Mouse (Mus musculus) large intestine, adult 2 months (tissue): ENCODE measurements around the gene Slc35d1. TPM values are rescaled to one million over a fixed set of nuclear protein-coding genes. Genes with fewer than 3 reads are reported as not detected.
"Not testable (repeated sequence)": the region's sequence is repeated elsewhere in the genome, so short reads cannot be mapped to it uniquely, and the experiment has no call there.

Experiments
- DNase-seq: peaks from one replicate; pipeline ENCODE4 v3.0.0-alpha.2; 2012; ENCODE audit warnings: low read depth, low spot score
- WGBS: fragments of 180-500 bp; shearing (Covaris S2); methylation state at CpG from one replicate; pipeline ENCODE4 v1.1.7; 2018; 5-methylcytosine and 5-hydroxymethylcytosine counted together
- polyA plus RNA-seq: library from polyadenylated mRNA; depleted of rRNA; stranded (reverse); fragments of >200 nt; gene quantifications from 2 replicates; pipeline ENCODE4 v1.2.3, GENCODE M21; 2012

Gene Slc35d1
- polyA plus RNA-seq, 1 experiment = 8.9 TPM

GRCm38 (mm10) chr4:103192421-103192820 is 22.5 kb downstream of the Slc35d1 start:
- WGBS = 92% methylated on average over 2 of the region's 2 CpGs
- DNase-seq = no peak

- WGBS = 87% methylated on average over 8 of the region's 8 CpGs
- DNase-seq = no peak
Observed at GRCm38 (mm10) chr4:103188786-103189640, 26.0 kb downstream of the Slc35d1 start.

GRCm38 (mm10) chr4:103180300-103180888 is 34.6 kb downstream of the Slc35d1 start:
- DNase-seq = no peak
- 63% methylated on average over 8 of the region's 8 CpGs for WGBS

- DNase-seq = no peak
- 56% methylated on average over 3 of the region's 3 CpGs for WGBS
Observed at GRCm38 (mm10) chr4:103179581-103179980, 35.4 kb downstream of the Slc35d1 start.

GRCm38 (mm10) chr4:103178635-103179318 is 36.2 kb downstream of the Slc35d1 start:
- DNase-seq = no peak
- WGBS = 69% methylated on average over 7 of the region's 7 CpGs

- no peak for DNase-seq
- 68% methylated on average over 1 of the region's 1 CpGs for WGBS
Observed at GRCm38 (mm10) chr4:103177681-103178080, 37.3 kb downstream of the Slc35d1 start.

GRCm38 (mm10) chr4:103174001-103174400 is 41.0 kb downstream of the Slc35d1 start:
- DNase-seq = no peak

GRCm38 (mm10) chr4:103173507-103173906 is 41.5 kb downstream of the Slc35d1 start:
- DNase-seq = no peak
- WGBS = 66% methylated on average over 6 of the region's 6 CpGs

More at GRCm38 (mm10) chr4:103174001-103174400, 41.0 kb downstream of the Slc35d1 start:
- 96% methylated on average over 7 of the region's 7 CpGs for WGBS

- WGBS = 95% methylated on average over 3 of the region's 3 CpGs
- no peak for DNase-seq
Observed at GRCm38 (mm10) chr4:103171256-103171655, 43.7 kb downstream of the Slc35d1 start.

- DNase-seq = not testable (repeated sequence)
- 64% methylated on average over 1 of the region's 1 CpGs for WGBS
Observed at GRCm38 (mm10) chr4:103166198-103166597, 48.8 kb downstream of the Slc35d1 start.

- DNase-seq = no peak
- WGBS = 98% methylated on average over 4 of the region's 4 CpGs
Observed at GRCm38 (mm10) chr4:103158781-103159180, 56.2 kb downstream of the Slc35d1 start.

- no peak for DNase-seq
- 90% methylated on average over 5 of the region's 5 CpGs for WGBS
Observed at GRCm38 (mm10) chr4:103151946-103152345, 63.0 kb downstream of the Slc35d1 start.

GRCm38 (mm10) chr4:103146339-103146738 is 68.6 kb downstream of the Slc35d1 start:
- WGBS = 33% methylated on average over 5 of the region's 5 CpGs
- no peak for DNase-seq

- no peak for DNase-seq
- WGBS = 54% methylated on average over 1 of the region's 1 CpGs
Observed at GRCm38 (mm10) chr4:103136946-103137345, 78.0 kb downstream of the Slc35d1 start.

GRCm38 (mm10) chr4:103126533-103126932 is 88.4 kb downstream of the Slc35d1 start:
- DNase-seq = no peak
- 53% methylated on average over 4 of the region's 4 CpGs for WGBS

- DNase-seq = no peak
Observed at GRCm38 (mm10) chr4:103123606-103124005, 91.4 kb downstream of the Slc35d1 start.

GRCm38 (mm10) chr4:103123086-103123485 is 91.9 kb downstream of the Slc35d1 start:
- DNase-seq = no peak
- 23% methylated on average over 2 of the region's 2 CpGs for WGBS

- WGBS = 58% methylated on average over 9 of the region's 9 CpGs
- no peak for DNase-seq
Observed at GRCm38 (mm10) chr4:103120874-103121389, 94.0 kb downstream of the Slc35d1 start.
